Mouse (Mus musculus): Measurements from ENCODE around the gene Gm21188.
"Not testable (repeated sequence)": the region's sequence is repeated elsewhere in the genome, so short reads cannot be mapped to it uniquely, and the experiment has no call there.

Gene Gm21188

DNA sequence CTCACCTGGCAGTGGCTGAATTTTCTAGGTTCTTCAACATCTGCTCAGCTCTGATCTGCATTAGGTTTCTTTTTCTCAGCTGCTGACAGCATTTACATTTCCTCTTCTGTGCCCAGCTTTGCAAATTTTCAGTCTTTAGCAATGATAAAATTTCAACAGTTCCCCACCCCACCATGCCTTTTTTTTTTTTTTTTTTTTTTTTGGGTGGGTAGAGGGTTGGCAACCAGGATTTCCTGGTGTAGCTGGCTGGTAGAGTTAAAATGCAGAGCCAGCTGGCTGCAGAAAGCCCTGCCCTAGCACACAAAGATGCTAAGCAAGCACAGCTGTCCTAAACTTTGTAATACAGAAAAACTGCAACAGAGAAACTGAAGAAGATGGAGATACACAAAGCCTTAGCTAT lies at the start of gene Gm21188:
Gene Gm21188, minus strand, starts transcription at position 110 of the 400 bp plus-strand sequence.
- not testable (repeated sequence) for DNase-seq (ENCODE audit: low spot score)

DNA sequence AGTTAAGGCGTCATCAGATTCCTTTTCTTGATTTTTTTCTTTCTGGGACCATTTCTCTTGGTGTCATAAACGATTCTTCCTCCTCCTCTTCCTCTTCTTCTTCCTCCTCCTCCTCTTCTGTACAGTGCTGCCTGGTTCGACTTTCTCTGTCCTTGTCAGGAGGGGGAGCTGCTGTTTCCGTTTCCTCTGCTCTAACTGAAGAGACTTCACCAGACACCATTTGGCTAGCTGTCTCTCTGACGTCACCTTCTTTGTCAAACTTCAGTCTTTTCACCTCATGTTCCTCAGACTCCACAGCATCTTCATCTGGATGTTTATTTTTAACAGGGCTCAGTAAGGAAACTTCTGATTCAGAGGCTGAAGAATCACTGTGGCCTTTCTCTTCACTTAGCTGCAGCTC lies 47.3 kb upstream of the Gm21188 start:
- DNase-seq (ENCODE audit: low spot score): not testable (repeated sequence)

DNA sequence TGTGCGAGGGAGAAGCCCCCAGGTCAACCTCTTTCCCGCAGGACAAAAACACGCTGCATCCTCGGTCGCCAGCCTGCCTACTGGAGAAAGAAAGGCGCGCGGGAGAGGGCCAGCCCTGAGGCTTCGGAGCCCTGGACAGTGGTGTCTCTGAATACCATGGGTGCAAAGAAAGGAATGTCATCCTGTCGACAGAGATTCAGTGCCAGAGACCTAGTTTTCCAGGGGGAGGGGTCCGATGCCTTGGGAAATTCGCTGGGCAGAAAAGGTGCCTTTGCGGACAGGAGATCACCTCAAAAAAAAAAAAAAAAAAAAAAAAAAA lies 44.9 kb upstream of the Gm21188 start:
- DNase-seq (ENCODE audit: low spot score): not testable (repeated sequence)

DNA sequence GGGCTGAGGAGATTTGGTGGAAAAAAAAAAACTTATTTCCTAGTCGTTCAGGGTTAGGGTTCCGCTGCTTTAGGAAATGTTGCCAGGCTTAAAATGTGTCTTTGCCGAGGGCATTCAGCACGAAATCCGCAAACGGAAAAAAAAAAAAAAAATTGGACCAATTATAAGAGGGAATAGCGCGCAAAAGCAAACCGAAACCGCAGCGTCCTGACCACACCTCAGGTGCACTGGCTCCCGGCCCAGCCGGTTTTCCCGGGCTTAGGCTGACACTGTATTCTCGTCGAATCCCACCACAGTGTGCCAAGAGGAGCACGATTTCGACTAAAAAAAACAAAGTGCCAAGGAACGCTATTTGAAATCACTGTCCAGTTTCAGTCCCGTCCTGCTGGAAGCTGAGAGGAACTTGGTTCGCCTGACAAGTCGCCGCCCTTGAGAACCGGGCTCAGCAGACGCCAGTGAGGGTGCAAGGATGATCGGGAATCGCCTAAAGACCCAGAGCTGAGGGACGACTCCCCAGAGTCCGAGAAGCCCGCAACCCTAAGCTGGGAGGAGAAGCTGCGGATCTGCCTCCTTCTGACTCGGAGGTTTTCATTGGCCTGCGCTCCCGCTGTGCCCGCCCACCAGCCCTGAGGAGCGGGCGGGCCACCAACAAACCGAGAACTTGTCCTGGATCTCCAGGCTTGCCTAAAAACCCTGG lies 44.4 kb upstream of the Gm21188 start:
- peak; percentile 15 for DNase-seq (ENCODE audit: low spot score)

DNA sequence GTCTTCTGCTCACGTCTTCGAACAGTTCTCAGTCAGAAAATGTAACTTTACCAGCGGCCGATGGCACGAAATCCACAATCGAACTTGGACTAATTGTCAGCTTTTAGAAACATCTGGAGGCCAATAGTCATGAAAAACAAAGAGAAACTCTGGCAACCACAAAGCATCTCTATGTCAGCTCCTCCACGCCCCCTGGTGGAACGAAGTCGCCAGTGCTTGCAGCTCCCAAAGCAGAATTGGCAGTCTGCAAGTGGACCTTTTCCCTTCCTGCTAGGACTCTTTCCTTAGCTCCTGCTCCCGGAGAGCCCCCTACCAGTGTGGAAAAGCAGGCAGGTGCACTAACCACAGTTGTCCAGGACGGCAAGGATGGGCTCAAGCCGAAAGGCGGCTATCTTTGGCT lies 41.0 kb upstream of the Gm21188 start:
- not testable (repeated sequence) for DNase-seq (ENCODE audit: low spot score)

DNA sequence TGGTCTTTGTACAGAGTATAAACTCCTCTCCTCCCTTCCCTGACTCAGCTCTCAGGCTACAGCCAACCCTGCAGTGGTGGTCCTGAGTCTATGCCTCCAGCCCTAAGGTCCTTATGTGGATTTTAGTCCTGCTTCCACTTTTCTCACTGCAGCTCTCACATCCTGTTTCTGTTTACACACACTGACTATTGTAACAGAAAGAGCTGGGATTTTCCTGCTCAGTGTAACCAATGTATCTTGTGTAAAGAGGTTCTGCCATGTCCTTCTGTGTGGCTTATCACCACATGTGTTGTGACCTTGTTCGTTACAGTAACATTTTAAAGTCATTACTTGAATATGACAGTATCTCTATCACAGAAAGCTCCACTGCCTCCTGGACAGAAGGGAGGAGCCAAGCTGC lies 27.6 kb upstream of the Gm21188 start:
- DNase-seq (ENCODE audit: low spot score): not testable (repeated sequence)

DNA sequence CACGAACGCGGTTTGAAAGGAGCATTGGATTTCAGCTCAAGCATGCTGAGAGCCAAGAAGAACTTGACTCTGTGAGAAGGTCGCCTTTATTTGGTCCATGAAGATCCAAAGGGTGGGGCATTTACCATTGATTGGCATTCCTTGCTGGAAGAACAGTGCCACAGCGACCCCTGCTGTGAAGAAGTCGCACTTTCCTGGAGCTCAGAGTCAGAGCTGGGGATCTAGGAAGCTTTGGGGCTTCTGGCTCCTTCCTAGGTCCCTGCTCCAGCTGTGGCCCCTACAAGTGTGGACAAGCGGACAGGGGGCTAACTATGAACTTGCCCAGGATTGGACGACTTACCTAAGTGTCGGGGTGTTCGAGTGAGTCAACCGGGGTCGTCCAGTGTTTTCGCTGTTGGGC lies 18.9 kb upstream of the Gm21188 start:
- not testable (repeated sequence) for DNase-seq (ENCODE audit: low spot score)

DNA sequence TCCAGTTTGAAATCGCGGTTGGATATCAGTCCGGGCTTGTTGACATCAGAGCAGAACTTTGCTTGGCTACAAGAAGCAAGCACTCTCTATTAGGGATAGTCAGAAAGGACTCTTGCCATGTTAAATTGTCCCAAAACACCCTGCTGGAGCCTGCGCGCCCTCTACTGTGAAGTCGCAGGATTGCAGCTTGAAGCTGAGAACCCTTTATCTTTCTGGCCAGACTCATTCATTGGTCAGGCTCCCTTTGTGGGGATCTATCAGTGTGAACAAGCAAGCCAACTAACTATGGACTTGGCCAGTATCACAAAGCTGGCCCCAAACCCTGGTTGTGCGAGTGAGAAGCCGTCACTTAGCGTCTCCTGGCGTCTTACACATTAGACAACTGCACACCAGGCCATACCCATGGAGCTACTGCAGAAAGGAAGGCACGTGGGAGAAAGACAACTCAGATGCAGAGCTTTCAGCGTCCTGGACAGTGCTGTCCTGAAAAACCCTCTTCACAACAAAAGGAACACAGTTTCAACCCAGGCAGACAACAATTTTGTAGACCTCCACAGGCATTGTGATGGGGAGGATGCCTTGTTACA lies 18.1 kb upstream of the Gm21188 start:
- not testable (repeated sequence) for DNase-seq (ENCODE audit: low spot score)

DNA sequence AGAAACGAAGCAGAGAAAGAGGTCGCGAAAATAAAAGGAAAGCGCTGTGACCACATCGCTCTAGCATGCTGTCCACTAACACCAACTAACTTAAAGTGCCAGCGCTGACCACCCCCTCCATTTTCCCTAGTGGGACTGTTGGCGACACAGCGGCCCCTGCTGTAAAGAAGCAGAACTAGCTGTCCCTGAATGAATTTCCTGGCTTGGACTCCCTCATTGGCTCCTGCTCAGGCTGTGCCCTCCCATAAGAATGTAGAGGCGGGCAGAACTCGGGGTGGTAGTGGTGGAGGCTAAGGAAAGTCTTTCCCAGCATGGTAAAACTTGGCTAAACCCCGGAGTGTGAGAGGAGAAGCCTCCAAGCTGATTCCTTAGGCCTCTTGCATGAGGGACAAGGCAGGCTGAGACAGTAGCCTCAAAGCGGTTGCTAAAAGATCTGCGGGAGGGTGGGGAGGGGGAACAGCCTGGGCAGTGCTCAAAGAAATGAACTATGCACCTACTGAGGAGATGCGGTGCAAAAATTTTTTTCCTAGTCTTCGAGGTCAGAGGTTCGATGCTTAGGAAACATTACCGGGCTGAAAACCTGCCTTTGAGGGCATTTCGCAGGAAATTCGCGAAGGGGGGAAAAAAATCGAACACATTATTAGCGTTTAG lies 11.6 kb upstream of the Gm21188 start:
- DNase-seq (ENCODE audit: low spot score): not testable (repeated sequence)

DNA sequence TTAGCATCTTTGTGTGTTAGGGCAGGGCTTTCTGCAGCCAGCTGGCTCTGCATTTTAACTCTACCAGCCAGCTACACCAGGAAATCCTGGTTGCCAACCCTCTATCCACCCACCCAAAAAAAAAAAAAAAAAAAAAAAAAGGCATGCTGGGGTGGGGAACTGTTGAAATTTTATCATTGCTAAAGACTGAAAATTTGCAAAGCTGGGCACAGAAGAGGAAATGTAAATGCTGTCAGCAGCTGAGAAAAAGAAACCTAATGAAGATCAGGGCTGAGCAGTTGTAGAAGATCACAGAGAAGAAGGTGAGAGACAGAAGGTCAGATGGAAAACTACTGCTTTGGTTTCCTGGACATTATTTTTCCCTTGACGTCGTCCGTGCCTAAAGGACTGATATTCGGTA lies 10.9 kb upstream of the Gm21188 start:
- DNase-seq (ENCODE audit: low spot score): not testable (repeated sequence)

DNA sequence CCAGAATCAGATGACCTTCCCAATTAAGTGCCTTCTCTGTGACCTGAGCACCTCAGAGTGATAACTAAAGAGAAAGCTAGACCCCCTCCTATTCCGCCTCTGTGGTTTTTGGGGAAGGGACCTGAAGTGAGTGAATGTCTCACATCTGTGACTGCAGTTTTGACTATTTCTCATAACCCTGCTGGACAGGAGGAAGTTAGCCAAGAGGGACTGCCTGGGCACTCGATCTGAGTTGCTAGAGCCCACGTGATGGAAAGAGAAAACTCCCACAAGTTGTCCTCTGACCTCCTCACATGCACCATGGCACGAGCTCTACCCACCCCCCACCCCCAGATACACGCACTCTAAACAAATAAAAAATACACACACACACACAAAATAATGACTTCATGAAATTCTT lies 3.4 kb downstream of the Gm21188 start:
- DNase-seq (ENCODE audit: low spot score): not testable (repeated sequence)

DNA sequence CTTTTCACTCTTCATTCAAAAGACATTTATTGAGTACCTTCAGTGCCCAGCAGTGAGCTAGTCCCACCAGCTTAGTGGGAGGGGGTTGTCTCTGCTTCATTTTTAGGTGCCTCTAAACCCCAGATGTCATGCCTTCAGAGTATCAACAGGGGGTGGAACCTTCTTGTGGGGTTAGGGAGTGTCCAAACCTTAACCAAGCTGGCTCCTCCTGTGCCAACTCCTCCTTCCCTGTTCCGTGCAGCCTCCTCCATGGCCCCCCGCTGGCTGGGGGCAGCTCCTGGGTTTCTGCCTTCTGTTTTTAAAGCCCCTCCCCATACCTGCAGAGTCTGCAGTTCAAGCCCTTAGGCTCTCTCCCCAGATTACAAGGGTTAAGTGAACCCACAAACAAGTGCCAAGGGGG lies 3.8 kb downstream of the Gm21188 start:
- not testable (repeated sequence) for DNase-seq (ENCODE audit: low spot score)

DNA sequence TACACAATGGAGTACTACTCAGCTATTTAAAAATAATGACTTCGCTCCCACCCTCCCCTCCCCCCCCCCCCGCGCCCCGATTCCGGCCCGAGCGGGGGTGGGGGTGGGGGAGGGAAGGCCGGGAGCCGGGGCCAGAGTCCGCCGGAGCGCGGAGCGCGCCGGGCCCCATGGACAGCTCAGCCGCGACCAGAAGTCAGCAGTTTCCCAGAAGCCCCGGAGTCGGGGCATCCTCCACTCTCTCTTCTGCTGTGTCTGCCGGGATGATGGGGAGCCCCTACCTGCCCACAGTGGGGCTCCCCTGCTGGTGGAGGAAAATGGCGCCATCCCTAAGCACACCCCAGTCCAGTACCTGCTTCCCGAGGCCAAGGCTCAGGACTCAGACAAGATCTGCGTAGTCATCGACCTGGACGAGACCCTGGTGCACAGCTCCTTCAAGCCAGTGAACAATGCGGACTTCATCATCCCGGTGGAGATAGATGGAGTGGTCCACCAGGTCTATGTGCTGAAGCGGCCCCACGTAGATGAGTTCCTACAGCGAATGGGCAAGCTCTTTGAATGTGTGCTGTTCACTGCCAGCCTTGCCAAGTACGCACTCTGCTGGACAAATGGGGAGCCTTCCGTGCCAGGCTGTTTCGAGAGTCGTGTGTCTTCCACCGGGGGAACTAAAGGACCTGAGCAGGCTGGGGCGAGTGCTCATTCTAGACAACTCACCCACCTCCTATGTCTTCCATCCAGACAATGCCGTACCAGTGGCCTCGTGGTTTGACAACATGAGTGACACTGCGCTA lies 5.4 kb downstream of the Gm21188 start:
- not testable (repeated sequence) for DNase-seq (ENCODE audit: low spot score)

DNA sequence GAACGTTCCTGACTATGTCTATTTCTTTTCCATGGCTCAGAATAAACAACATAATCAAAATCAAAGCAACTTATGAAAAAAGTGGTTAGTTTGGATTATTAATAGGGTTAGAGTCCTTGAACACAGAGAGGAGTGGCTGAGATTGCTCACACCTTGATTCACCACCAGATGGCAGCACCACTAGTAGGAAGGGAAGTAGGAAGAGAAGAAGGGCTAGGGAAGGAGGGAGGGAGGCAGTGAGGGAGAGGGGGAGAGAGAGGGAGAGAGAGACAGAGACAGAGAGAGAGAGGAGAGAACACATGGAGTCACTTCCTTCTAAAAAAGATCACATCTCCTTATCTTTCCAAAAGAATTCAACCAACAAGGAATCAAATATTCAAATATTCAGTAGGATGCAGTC lies 10.8 kb downstream of the Gm21188 start:
- DNase-seq (ENCODE audit: low spot score): peak; percentile 54

DNA sequence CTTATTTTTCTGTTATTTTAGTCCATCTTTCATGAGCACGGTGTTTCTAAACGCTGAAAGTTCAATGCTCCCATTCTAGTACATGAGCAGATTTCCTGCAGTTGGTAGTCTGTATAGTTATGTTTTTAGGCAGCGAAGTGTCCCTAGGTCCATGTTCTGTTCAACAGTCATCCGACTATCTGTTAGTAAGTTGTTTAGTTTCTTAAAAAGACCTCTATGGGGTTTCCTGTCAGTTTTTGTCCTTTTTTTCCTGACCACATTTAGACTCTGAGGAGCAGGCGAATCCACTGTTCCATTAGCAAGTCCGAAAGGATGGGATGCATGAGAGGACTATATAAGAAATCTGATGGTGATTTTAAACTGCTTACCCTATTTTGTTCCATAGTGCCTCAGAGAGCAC lies 14.1 kb downstream of the Gm21188 start:
- peak; percentile 27 for DNase-seq (ENCODE audit: low spot score)

DNA sequence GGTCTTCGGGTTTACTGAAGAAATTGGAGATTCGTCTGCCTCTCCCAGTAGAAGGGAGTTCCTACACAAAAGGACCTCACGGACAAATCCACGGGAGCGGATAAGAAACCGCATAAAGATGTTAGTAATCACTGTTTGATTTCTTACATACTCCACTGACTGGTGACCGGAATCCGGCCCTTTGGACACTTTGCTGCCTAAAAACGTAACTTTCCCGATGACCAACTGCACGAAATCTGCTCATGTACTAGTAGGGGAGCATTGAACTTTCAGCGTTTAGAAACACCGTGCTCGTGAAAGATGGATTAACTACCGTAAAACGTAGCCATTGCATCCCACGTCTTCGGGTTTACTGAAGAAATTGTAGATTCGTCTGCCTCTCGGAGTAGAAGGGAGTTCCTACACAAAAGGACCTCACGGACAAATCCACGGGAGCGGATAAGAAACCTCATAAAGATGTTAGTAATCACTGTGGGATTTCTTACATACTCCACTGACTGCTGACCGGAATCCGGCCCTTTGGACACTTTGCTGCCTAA lies 15.3 kb downstream of the Gm21188 start:
- peak; percentile 5 for DNase-seq (ENCODE audit: low spot score)

DNA sequence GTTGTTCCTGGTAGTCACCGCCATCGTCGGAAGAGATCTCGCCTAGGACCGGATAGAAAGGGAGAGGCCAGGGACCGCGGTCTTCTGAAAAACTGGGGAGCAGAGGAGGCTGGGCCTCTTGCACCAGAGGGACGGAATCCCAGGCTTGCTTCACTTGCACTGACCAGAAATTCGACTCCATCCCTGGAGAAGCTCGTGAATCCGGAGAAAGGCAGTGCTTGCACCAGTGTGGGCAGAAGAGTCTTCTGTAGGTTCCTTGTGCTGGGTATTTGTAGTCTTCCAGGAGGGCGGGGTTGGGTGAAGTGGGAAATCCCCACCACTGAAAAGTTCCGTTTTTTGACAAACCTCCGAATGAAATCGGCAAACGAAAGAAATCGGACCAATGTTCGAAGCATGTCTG lies 16.8 kb downstream of the Gm21188 start:
- DNase-seq (ENCODE audit: low spot score): not testable (repeated sequence)

DNA sequence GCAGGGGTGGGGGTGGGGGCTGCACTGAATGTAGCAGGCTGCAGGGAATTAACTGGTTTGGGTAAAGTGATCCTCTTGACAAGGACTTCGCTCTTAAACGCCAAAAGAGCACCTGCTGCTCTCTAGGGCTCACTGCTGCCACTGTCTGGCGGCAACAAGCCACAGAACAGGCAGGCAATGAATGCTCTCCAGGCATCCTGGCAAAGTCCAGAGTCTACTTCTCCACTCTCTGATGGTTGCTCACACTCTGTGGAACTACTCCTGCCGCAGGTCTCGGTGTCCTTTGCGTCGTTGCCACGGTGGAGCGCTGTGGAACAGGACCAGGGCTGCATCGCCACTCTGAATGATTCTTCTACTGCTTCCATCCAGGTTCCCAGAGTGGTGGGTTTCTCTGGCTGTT lies 17.4 kb downstream of the Gm21188 start:
- DNase-seq (ENCODE audit: low spot score): not testable (repeated sequence)

DNA sequence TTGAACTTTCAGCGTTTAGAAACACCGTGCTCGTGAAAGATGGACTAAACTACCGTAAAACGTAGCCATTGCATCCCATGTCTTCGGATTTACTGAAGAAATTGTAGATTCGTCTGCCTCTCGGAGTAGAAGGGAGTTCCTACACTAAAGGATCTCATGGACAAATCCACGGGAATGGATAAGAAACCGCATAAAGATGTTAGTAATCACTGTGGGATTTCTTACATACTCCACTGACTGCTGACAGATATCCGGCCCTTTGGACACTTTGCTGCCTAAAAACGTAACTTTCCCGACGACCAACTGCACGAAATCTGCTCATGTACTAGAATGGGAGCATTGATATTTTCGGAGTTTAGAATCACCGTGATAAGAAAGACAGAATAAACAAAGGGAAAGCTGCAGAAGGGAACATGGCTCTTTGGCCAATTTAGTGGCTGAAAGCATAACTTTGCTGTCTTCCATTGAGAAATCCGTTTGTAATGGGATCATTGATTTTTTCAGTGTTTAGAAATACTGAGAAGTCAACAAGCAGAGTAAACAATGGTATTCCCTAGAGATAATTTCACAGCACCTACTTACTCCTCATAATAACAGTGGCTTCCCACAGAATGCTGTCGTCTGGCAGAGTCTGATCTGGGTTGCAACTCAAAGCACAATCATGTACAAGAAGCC lies 18.3 kb downstream of the Gm21188 start:
- DNase-seq (ENCODE audit: low spot score): peak; percentile 9

DNA sequence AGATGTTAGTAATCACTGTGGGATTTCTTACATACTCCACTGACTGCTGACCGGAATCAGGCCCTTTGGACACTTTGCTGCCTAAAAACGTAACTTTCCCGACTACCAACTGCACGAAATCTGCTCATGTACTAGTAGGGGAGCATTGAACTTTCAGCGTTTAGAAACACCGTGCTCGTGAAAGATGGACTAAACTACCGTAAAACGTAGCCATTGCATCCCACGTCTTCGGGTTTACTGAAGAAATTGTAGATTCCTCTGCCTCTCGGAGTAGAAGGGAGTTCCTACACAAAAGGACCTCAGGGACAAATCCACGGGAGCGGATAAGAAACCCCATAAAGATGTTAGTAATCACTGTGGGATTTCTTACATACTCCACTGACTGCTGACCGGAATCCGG lies 20.3 kb downstream of the Gm21188 start:
- not testable (repeated sequence) for DNase-seq (ENCODE audit: low spot score)

DNA sequence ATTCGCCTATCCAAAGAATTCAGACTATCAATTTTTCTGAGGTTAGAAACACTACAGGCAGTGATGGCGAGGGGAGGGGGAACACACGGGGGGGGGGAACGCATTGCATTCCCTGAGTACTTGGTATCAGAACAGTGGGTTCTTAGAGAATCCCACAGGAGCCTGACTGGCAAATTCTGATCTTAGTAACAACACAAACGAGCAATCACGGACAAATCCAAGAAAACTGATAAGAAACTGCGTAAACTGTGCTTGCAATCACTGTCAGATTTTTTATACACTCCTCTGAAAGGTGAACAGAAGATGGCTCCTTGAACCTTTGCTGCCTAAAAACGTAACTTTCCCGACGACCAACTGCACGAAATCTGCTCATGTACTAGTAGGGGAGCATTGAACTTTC lies 24.6 kb downstream of the Gm21188 start:
- DNase-seq (ENCODE audit: low spot score): peak; percentile 21

DNA sequence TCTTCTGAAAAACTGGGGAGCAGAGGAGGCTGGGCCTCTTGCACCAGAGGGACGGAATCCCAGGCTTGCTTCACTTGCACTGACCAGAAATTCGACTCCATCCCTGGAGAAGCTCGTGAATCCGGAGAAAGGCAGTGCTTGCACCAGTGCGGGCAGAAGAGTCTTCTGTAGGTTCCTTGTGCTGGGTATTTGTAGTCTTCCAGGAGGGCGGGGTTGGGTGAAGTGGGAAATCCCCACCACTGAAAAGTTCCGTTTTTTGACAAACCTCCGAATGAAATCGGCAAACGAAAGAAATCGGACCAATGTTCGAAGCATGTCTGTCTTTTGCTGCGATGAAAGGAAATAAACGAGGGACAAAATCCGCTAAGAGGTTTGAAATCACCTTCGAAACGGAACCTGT lies 25.1 kb downstream of the Gm21188 start, which contains the start of gene Gm36079:
Gene Gm36079, minus strand, starts transcription at position 101 of the 400 bp plus-strand sequence.
- not testable (repeated sequence) for DNase-seq (ENCODE audit: low spot score)

Measured in retina, embryonic 14.5 days (tissue).